Mouse (Mus musculus) hindbrain, embryonic 12.5 days (tissue): ENCODE measurements around the gene Olfr1240. TPM values are rescaled to one million over a fixed set of nuclear protein-coding genes. Genes with fewer than 3 reads are reported as not detected.

Experiments used
- ATAC-seq: fragments of 200-750 bp; cut with Nextera tagmentation; 2 replicates; pipeline ENCODE4 v1.8.0; 2017; ENCODE audit warnings: moderate TSS enrichment; ENCODE audit not compliant: low FRiP score
- H3K27ac ChIP-seq: fragments of 300-500 bp; sonication (generic); 2 replicates; pipeline ENCODE4 v1.5.1; 2016; ENCODE audit warnings: mild to moderate bottlenecking
- H3K27me3 ChIP-seq: fragments of 300-500 bp; sonication (generic); 2 replicates; pipeline ENCODE4 v1.6.1; 2016; ENCODE audit warnings: mild to moderate bottlenecking
- H3K36me3 ChIP-seq: fragments of 300-500 bp; sonication (generic); 2 replicates; pipeline ENCODE4 v1.6.1; 2016; ENCODE audit warnings: mild to moderate bottlenecking
- H3K4me1 ChIP-seq: fragments of 300-500 bp; sonication (generic); 2 replicates; pipeline ENCODE4 v1.6.1; 2016
- H3K4me2 ChIP-seq: fragments of 300-500 bp; sonication (generic); replicated peaks from 2 replicates; pipeline ENCODE4 v1.6.1; 2016; ENCODE audit warnings: mild to moderate bottlenecking
- H3K4me3 ChIP-seq: fragments of 300-500 bp; sonication (generic); 2 replicates; pipeline ENCODE4 v1.5.1; 2016; ENCODE audit warnings: mild to moderate bottlenecking
- H3K9ac ChIP-seq: fragments of 300-500 bp; sonication (generic); 2 replicates; pipeline ENCODE4 v1.6.1; 2016; ENCODE audit warnings: mild to moderate bottlenecking, moderate library complexity
- H3K9me3 ChIP-seq: fragments of 300-500 bp; sonication (generic); replicated peaks from 2 replicates; pipeline ENCODE4 v1.6.1; 2016; ENCODE audit warnings: mild to moderate bottlenecking
- WGBS: fragments of 180-500 bp; shearing (Covaris S2); methylation state at CpG from one replicate; pipeline ENCODE4 v1.1.7; 2016; 5-methylcytosine and 5-hydroxymethylcytosine counted together
- polyA plus RNA-seq: library from polyadenylated mRNA; unstranded; fragments of >200 nt; fragmentation: Nextera tagmentation; extraction: Ambion mirVana; gene quantifications from 2 replicates; pipeline ENCODE4 v1.2.1, GENCODE M21; 2016

The Olfr1240 gene
- polyA plus RNA-seq: not detected in 2 replicates

GRCm38 (mm10) chr2:89442900-89443299, at the start of gene Olfr1240:
Gene Olfr1240, minus strand, starts transcription at chr2:89443000.
- Histone ChIP-seq H3K9ac (no peak within 1 kb of the TSS), H3K4me1 (no peaks in the 10 kb centered on the region), H3K4me3 (no peak within 1 kb of the TSS), H3K27ac (no peak within 1 kb of the TSS), H3K4me2 (no peak within 1 kb of the TSS), H3K36me3 (no peaks in the 10 kb centered on the region), H3K9me3 (no peaks in the 10 kb centered on the region), H3K27me3 (no peaks in the 10 kb centered on the region)
- ATAC-seq: no peak
- 85% methylated on average over 3 of the region's 3 CpGs for WGBS

GRCm38 (mm10) chr2:89487026-89487425, 44.2 kb upstream of the Olfr1240 start, which contains the start of gene Olfr1241:
Gene Olfr1241, minus strand, starts transcription at chr2:89487126.
- ATAC-seq: no peak
- Histone ChIP-seq H3K4me2 (no peak within 1 kb of the TSS), H3K9me3 (no peaks in the 10 kb centered on the region), H3K4me1 (no peaks in the 10 kb centered on the region), H3K36me3 (no peaks in the 10 kb centered on the region), H3K4me3 (no peak within 1 kb of the TSS), H3K27ac (no peak within 1 kb of the TSS), H3K9ac (no peak within 1 kb of the TSS), H3K27me3 (no peaks in the 10 kb centered on the region)

- WGBS: 97% methylated on average over 2 of the region's 2 CpGs
- Histone ChIP-seq H3K4me3 (no peak within 1 kb of the TSS), H3K27me3 (no peaks in the 10 kb centered on the region)
Observed at GRCm38 (mm10) chr2:89420307-89420706, 22.5 kb downstream of the Olfr1240 start, which contains the start of gene Olfr1239. Gene Olfr1239, minus strand, starts transcription at chr2:89420407.

GRCm38 (mm10) chr2:89414557-89414956, 28.2 kb downstream of the Olfr1240 start:
- Histone ChIP-seq H3K36me3 (no peaks in the 10 kb centered on the region), H3K4me1 (no peaks in the 10 kb centered on the region), H3K9me3 (no peaks in the 10 kb centered on the region), H3K4me3 (no peak overlapping the region), H3K27me3 (no peaks in the 10 kb centered on the region), H3K4me2 (no peak overlapping the region), H3K9ac (no peak overlapping the region), H3K27ac (no peak overlapping the region)
- ATAC-seq: no peak
- WGBS: 87% methylated on average over 1 of the region's 1 CpGs

More at GRCm38 (mm10) chr2:89420307-89420706, 22.5 kb downstream of the Olfr1240 start, which contains the start of gene Olfr1239:
- Histone ChIP-seq H3K9ac (no peak within 1 kb of the TSS), H3K4me1 (no peaks in the 10 kb centered on the region), H3K4me2 (no peak within 1 kb of the TSS), H3K9me3 (no peaks in the 10 kb centered on the region), H3K27ac (no peak within 1 kb of the TSS), H3K36me3 (no peaks in the 10 kb centered on the region)
- ATAC-seq: no peak

- Histone ChIP-seq H3K9ac (no peak within 1 kb of the TSS), H3K27ac (no peak within 1 kb of the TSS), H3K4me2 (no peak within 1 kb of the TSS), H3K4me1 (no peaks in the 10 kb centered on the region), H3K4me3 (no peak within 1 kb of the TSS), H3K27me3 (no peaks in the 10 kb centered on the region), H3K36me3 (no peaks in the 10 kb centered on the region), H3K9me3 (no peaks in the 10 kb centered on the region)
- no peak for ATAC-seq
- WGBS: 91% methylated on average over 2 of the region's 2 CpGs
Observed at GRCm38 (mm10) chr2:89409576-89409975, 33.2 kb downstream of the Olfr1240 start, which contains the start of gene Olfr1238. Gene Olfr1238, minus strand, starts transcription at chr2:89409676.

- Histone ChIP-seq H3K9ac (no peak overlapping the region), H3K4me1 (no peaks in the 10 kb centered on the region), H3K4me2 (no peak overlapping the region), H3K4me3 (no peak overlapping the region), H3K36me3 (no peaks in the 10 kb centered on the region), H3K9me3 (no peaks in the 10 kb centered on the region), H3K27ac (no peak overlapping the region), H3K27me3 (no peaks in the 10 kb centered on the region)
- ATAC-seq: no peak
- 85% methylated on average over 1 of the region's 1 CpGs for WGBS
Observed at GRCm38 (mm10) chr2:89400882-89401281, 41.9 kb downstream of the Olfr1240 start.

Other genes starting within 250 kb of the Olfr1240 start
- gene Olfr1226, start 243.0 kb downstream of the Olfr1240 start, polyA plus RNA-seq: not detected in 2 replicates
- gene Olfr1228, start 188.9 kb downstream of the Olfr1240 start, polyA plus RNA-seq: not detected in 2 replicates
- not detected in 2 replicates for gene Olfr1229, start 155.0 kb downstream of the Olfr1240 start, polyA plus RNA-seq
- gene Olfr1230, start 145.7 kb downstream of the Olfr1240 start, polyA plus RNA-seq: not detected in 2 replicates
- gene Olfr1231, start 135.9 kb downstream of the Olfr1240 start, polyA plus RNA-seq: not detected in 2 replicates
- not detected in 2 replicates for gene Olfr1232, start 113.3 kb downstream of the Olfr1240 start, polyA plus RNA-seq
- gene Olfr1233, start 100.6 kb downstream of the Olfr1240 start, polyA plus RNA-seq: not detected in 2 replicates
- gene Olfr1234, start 78.1 kb downstream of the Olfr1240 start, polyA plus RNA-seq: not detected in 2 replicates
- not detected in 2 replicates for gene Olfr1238, start 33.3 kb downstream of the Olfr1240 start, polyA plus RNA-seq
- gene Olfr1239, start 22.6 kb downstream of the Olfr1240 start, polyA plus RNA-seq: not detected in 2 replicates
- gene Olfr1241, start 44.1 kb upstream of the Olfr1240 start, polyA plus RNA-seq: not detected in 2 replicates
- not detected in 2 replicates for gene Olfr1242, start 55.3 kb upstream of the Olfr1240 start, polyA plus RNA-seq
- gene Olfr1243, start 88.5 kb upstream of the Olfr1240 start, polyA plus RNA-seq: not detected in 2 replicates
- not detected in 2 replicates for gene Olfr1245, start 135.4 kb upstream of the Olfr1240 start, polyA plus RNA-seq
- not detected in 2 replicates for gene Olfr1246, start 150.2 kb upstream of the Olfr1240 start, polyA plus RNA-seq
- not detected in 2 replicates for gene Olfr1247, start 171.1 kb upstream of the Olfr1240 start, polyA plus RNA-seq
- not detected in 2 replicates for gene Olfr1248, start 175.2 kb upstream of the Olfr1240 start, polyA plus RNA-seq
- not detected in 2 replicates for gene Olfr1249, start 192.0 kb upstream of the Olfr1240 start, polyA plus RNA-seq
- gene Olfr1250, start 218.5 kb upstream of the Olfr1240 start, polyA plus RNA-seq: not detected in 2 replicates
- not detected in 2 replicates for gene Olfr1251, start 228.9 kb upstream of the Olfr1240 start, polyA plus RNA-seq